Mouse (Mus musculus): Measurements from ENCODE around the gene Tmem175.

GRCm38 (mm10) chr5:108648937-108649576 lies 19.5 kb downstream of the Tmem175 start:
- no peak for TF ChIP-seq POLR2A (IDR thresholded peaks at IDR 0.05; ENCODE audit: insufficient read depth, low read depth, low read length)
- TF ChIP-seq CTCF (IDR thresholded peaks at IDR 0.05; ENCODE audit: insufficient read depth, low read depth, low read length): no peak
